Mouse (Mus musculus) hindbrain, embryonic 16.5 days (tissue): ENCODE measurements around the gene Bscl2. TPM values are rescaled to one million over a fixed set of nuclear protein-coding genes. Genes with fewer than 3 reads are reported as not detected.

Experiments used
- ATAC-seq: fragments of 200-750 bp; cut with Nextera tagmentation; 2 replicates; pipeline ENCODE4 v1.8.0; 2017; ENCODE audit warnings: moderate TSS enrichment, moderate library complexity
- H3K27ac ChIP-seq: fragments of 300-500 bp; sonication (generic); 2 replicates; pipeline ENCODE4 v1.5.1; 2014; ENCODE audit warnings: low read depth, mild to moderate bottlenecking, control low read depth, low read length, moderate library complexity
- H3K27me3 ChIP-seq: fragments of 300-500 bp; sonication (generic); replicated peaks from 2 replicates; pipeline ENCODE4 v1.6.1; 2014; ENCODE audit warnings: low read length; ENCODE audit not compliant: control insufficient read depth, insufficient read depth
- H3K36me3 ChIP-seq: fragments of 300-500 bp; sonication (generic); 2 replicates; pipeline ENCODE4 v1.6.1; 2014; ENCODE audit warnings: mild to moderate bottlenecking, low read length, moderate library complexity, mixed read lengths; ENCODE audit not compliant: control insufficient read depth, insufficient read depth
- H3K4me1 ChIP-seq: fragments of 300-500 bp; sonication (generic); 2 replicates; pipeline ENCODE4 v1.6.1; 2014; ENCODE audit warnings: low read depth, low read length; ENCODE audit not compliant: control insufficient read depth, insufficient read depth
- H3K4me2 ChIP-seq: fragments of 300-500 bp; sonication (generic); 2 replicates; pipeline ENCODE4 v1.6.1; 2014; ENCODE audit warnings: mild to moderate bottlenecking, low read length, control low read depth, moderate library complexity
- H3K4me3 ChIP-seq: fragments of 300-500 bp; sonication (generic); 2 replicates; pipeline ENCODE4 v1.5.1; 2014; ENCODE audit warnings: mild to moderate bottlenecking, low read length, control low read depth, moderate library complexity
- H3K9ac ChIP-seq: fragments of 300-500 bp; sonication (generic); 2 replicates; pipeline ENCODE4 v1.6.1; 2014; ENCODE audit warnings: low read depth, mild to moderate bottlenecking, control low read depth, low read length, moderate library complexity
- H3K9me3 ChIP-seq: fragments of 300-500 bp; sonication (generic); 2 replicates; pipeline ENCODE4 v1.6.1; 2014; ENCODE audit warnings: mild to moderate bottlenecking, low read length, moderate library complexity; ENCODE audit not compliant: control insufficient read depth
- WGBS: fragments of 180-500 bp; shearing (Covaris S2); extraction: QIAGEN DNeasy Blood & Tissue Kit; methylation state at CpG from one replicate; pipeline ENCODE4 v1.1.7; 2014; 5-methylcytosine and 5-hydroxymethylcytosine counted together
- polyA plus RNA-seq: library from polyadenylated mRNA; unstranded; fragments of >200 nt; fragmentation: Nextera tagmentation; extraction: Ambion mirVana; gene quantifications from 2 replicates; pipeline ENCODE4 v1.2.1, GENCODE M21; 2015

The Bscl2 gene
- polyA plus RNA-seq, result 117 TPM in 2 replicates

- no peaks in the 10 kb centered on the region for H3K9me3 ChIP-seq
- H3K4me2 ChIP-seq, result peak within 1 kb of the TSS; percentile 89
- peaks cover 10% of the 10 kb centered on the region for H3K4me1 ChIP-seq
- H3K27me3 ChIP-seq, result no peaks in the 10 kb centered on the region
- H3K36me3 ChIP-seq, result peaks cover 12% of the 10 kb centered on the region
- WGBS, result under 1% methylated on average over 38 of the region's 38 CpGs
- peak within 1 kb of the TSS; percentile 75 for H3K9ac ChIP-seq
- peak; percentile 73 for ATAC-seq
- peak within 1 kb of the TSS; percentile 97 for H3K27ac ChIP-seq
- H3K4me3 ChIP-seq, result peak within 1 kb of the TSS; percentile 55
These were observed at the start of gene Bscl2 for GRCm38 (mm10) chr19:8837251-8837791. Gene Bscl2 (plus strand): TSS chr19:8837467.

GRCm38 (mm10) chr19:8788521-8788920, 48.7 kb upstream of the Bscl2 start:
- peak overlapping the region; percentile 55; the same call in 1 of the 2 replicates for H3K27ac ChIP-seq
- no peak overlapping the region for H3K4me3 ChIP-seq
- 0 out of 2 replicates have a peak overlapping the region, but pooled peaks have one; percentile 9 for H3K9ac ChIP-seq
- WGBS, result 22% methylated on average over 3 of the region's 3 CpGs
- H3K4me2 ChIP-seq, result no peak overlapping the region
- H3K27me3 ChIP-seq, result no peaks in the 10 kb centered on the region
- H3K9me3 ChIP-seq, result no peaks in the 10 kb centered on the region
- ATAC-seq, result no peak
- H3K36me3 ChIP-seq, result peaks cover 7% of the 10 kb centered on the region
- peaks cover 14% of the 10 kb centered on the region for H3K4me1 ChIP-seq

GRCm38 (mm10) chr19:8789171-8789570, 48.1 kb upstream of the Bscl2 start:
- H3K4me2 ChIP-seq, result no peak overlapping the region
- no peaks in the 10 kb centered on the region for H3K27me3 ChIP-seq
- peaks cover 12% of the 10 kb centered on the region for H3K36me3 ChIP-seq
- no peak overlapping the region for H3K9ac ChIP-seq
- H3K4me3 ChIP-seq, result no peak overlapping the region
- peak overlapping the region; percentile 55 for H3K27ac ChIP-seq
- ATAC-seq, result no peak
- H3K9me3 ChIP-seq, result no peaks in the 10 kb centered on the region
- peaks cover 14% of the 10 kb centered on the region for H3K4me1 ChIP-seq
- 38% methylated on average over 1 of the region's 1 CpGs for WGBS

- Histone ChIP-seq H3K9ac (no peak overlapping the region), H3K27ac (no peak overlapping the region), H3K4me2 (no peak overlapping the region), H3K9me3 (no peaks in the 10 kb centered on the region), H3K4me3 (no peak overlapping the region), H3K36me3 (peaks cover 18% of the 10 kb centered on the region), H3K27me3 (no peaks in the 10 kb centered on the region), H3K4me1 (peaks cover 12% of the 10 kb centered on the region)
- no peak for ATAC-seq
- WGBS, result 90% methylated on average over 7 of the region's 7 CpGs
These were observed 47.1 kb upstream of the Bscl2 start for GRCm38 (mm10) chr19:8790171-8790570.

- Histone ChIP-seq H3K36me3 (peaks cover 15% of the 10 kb centered on the region), H3K9ac (peak within 1 kb of the TSS; percentile 82), H3K4me1 (peaks cover 18% of the 10 kb centered on the region), H3K4me3 (peak within 1 kb of the TSS; percentile 88), H3K27me3 (no peaks in the 10 kb centered on the region), H3K4me2 (peak within 1 kb of the TSS; percentile 91), H3K27ac (peak within 1 kb of the TSS; percentile 78), H3K9me3 (no peaks in the 10 kb centered on the region)
- WGBS, result 1% methylated on average over 25 of the region's 25 CpGs
- ATAC-seq, result peak; percentile 79
These were observed 38.9 kb upstream of the Bscl2 start, which contains the start of gene Polr2g for GRCm38 (mm10) chr19:8798264-8798946. Gene Polr2g (minus strand): TSS chr19:8798577.

- H3K27ac ChIP-seq, result no peak overlapping the region
- no peak overlapping the region; the same call in 1 of the 2 replicates for H3K9ac ChIP-seq
These were observed 38.3 kb upstream of the Bscl2 start for GRCm38 (mm10) chr19:8798947-8799315.

GRCm38 (mm10) chr19:8802130-8802821, 35.0 kb upstream of the Bscl2 start, which contains the start of gene Zbtb3:
Gene Zbtb3 (plus strand): TSS chr19:8802555.
- ATAC-seq, result peak; percentile 98
- peaks cover 20% of the 10 kb centered on the region for H3K4me1 ChIP-seq
- H3K27me3 ChIP-seq, result no peaks in the 10 kb centered on the region
- H3K9me3 ChIP-seq, result no peaks in the 10 kb centered on the region
- H3K36me3 ChIP-seq, result peaks cover 10% of the 10 kb centered on the region; the same call in 1 of the 2 replicates
- peak within 1 kb of the TSS; percentile 64 for H3K4me3 ChIP-seq
- peak within 1 kb of the TSS; percentile 90 for H3K27ac ChIP-seq
- 0% methylated on average over 30 of the region's 30 CpGs for WGBS
- H3K9ac ChIP-seq, result peak within 1 kb of the TSS; percentile 69
- H3K4me2 ChIP-seq, result peak within 1 kb of the TSS; percentile 84

More at GRCm38 (mm10) chr19:8798947-8799315, 38.3 kb upstream of the Bscl2 start:
- ATAC-seq, result no peak
- H3K4me3 ChIP-seq, result no peak overlapping the region
- peak overlapping the region; percentile 91 for H3K4me2 ChIP-seq
- H3K36me3 ChIP-seq, result peaks cover 11% of the 10 kb centered on the region
- H3K9me3 ChIP-seq, result no peaks in the 10 kb centered on the region
- no peaks in the 10 kb centered on the region for H3K27me3 ChIP-seq
- H3K4me1 ChIP-seq, result peaks cover 22% of the 10 kb centered on the region

- Histone ChIP-seq H3K4me2 (peak overlapping the region; percentile 84), H3K27ac (peak overlapping the region; percentile 90), H3K4me1 (peaks cover 13% of the 10 kb centered on the region), H3K9ac (peak overlapping the region; percentile 69; the same call in 1 of the 2 replicates), H3K27me3 (no peaks in the 10 kb centered on the region), H3K36me3 (peaks cover 10% of the 10 kb centered on the region; the same call in 1 of the 2 replicates), H3K9me3 (no peaks in the 10 kb centered on the region), H3K4me3 (peak overlapping the region; percentile 64)
- ATAC-seq, result no peak
- WGBS, result 87% methylated on average over 9 of the region's 9 CpGs
These were observed 34.0 kb upstream of the Bscl2 start for GRCm38 (mm10) chr19:8803204-8803780.
